Mouse (Mus musculus) heart, adult 2 months (tissue): ENCODE measurements at regions not wholly inside any gene's neighbourhood (a gene's known extent, or its start where the extent isn't known, plus 50 kb on each side); places are given as distances from the start of the nearest gene placed in this dataset.

Source experiments
- CTCF ChIP-seq: fragments of 200-600 bp; IDR thresholded peaks from 2 replicates; pipeline ENCODE4 v1.8.1; 2022; ENCODE audit warnings: antibody characterized with exemption, mild to moderate bottlenecking, moderate library complexity
- POLR2A ChIP-seq: fragments of 200-500 bp; IDR thresholded peaks from 2 replicates; pipeline ENCODE4 v1.6.1; 2011; ENCODE audit warnings: mild to moderate bottlenecking, low read depth, low read length, control low read depth; ENCODE audit not compliant: insufficient read depth

DNA sequence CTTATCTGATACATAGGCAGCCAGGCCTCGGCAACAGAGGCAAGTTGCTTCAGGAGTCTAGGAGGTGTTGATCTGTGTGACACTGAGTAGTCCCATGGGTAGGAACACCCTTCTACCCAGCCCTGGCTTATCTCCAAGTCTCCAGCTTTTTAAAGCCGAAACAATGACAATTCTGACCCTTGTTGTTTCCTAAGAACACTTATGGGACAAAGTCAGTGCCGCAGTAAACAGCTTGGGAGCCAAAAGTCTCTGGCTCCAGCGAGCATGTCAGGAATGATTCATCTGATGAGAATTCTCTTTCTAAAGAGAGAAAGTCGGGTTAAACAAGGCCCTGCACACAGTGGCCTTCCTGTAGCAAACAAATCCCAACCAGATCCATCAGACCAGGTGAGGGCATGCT is 234.0 kb upstream of the Zfp637 start:
- TF ChIP-seq CTCF (no peak), POLR2A (no peak; the same call in 1 of the 2 replicates)
